Mouse (Mus musculus) spleen, postnatal 4 days (tissue): ENCODE measurements around the gene Slc26a6.

Experiments used
- DNase-seq, 2 experiments: peaks; one replicate each; pipeline ENCODE4 v3.0.0; 2022; ENCODE audit warnings: low spot score in 2 of 2

Slc26a6 gene

DNA sequence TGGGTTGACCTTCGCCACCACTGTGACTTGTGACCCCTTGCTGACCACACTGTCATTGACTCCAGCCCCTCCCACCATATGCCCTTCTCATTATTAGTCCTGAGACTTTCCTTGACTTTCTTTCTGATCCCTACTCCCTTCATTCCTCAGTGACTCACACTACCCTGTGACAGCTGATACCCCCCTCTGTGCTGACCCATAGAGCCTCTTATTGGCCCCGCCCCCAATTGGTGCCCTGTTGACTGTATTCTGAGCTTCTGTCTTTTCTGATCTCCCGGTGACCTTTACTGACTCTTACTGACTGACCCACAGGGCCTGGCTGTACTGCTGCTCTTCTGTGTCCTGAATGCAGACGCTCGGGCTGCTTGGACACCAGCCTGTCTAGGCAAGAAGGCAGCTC lies 7.7 kb upstream of the Slc26a6 start:
- DNase-seq = no peak

DNA sequence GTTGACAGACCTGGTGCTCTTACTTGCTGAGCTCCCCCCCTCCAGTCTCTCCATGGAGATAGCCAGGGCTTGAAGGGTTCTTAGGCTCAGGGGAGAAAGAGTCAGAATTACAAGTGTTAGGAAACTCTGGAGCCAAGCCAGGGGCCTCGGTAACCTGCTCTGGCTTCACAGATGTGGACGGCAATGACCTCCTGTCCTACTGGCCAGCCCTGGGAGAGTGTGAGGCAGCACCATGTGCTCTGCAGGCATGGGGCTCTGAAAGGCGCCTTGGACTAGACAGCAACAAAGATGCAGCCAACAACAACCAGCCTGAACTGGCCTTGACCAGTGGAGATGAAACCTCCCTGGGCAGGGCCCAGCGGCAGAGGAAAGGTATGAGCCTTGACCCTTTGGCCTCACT lies 5.7 kb upstream of the Slc26a6 start:
- no peak for DNase-seq

DNA sequence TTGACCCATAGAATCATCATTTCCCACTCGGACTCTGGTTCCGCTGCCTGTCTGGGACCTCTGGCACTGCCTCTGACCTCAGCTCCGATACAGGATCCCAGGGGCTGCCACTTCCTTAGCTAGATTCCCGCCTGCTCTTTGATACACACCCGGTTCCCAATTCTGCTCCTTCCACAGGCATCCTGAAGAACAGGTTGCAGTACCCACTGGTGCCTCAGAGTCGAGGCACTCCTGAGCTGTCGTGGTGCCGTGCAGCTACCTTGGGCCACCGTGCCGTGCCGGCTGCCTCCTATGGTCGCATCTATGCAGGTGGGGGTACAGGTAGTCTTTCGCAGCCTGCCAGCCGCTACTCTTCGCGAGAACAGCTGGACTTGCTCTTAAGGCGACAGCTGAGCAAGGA lies 4.7 kb upstream of the Slc26a6 start:
- no peak for DNase-seq

DNA sequence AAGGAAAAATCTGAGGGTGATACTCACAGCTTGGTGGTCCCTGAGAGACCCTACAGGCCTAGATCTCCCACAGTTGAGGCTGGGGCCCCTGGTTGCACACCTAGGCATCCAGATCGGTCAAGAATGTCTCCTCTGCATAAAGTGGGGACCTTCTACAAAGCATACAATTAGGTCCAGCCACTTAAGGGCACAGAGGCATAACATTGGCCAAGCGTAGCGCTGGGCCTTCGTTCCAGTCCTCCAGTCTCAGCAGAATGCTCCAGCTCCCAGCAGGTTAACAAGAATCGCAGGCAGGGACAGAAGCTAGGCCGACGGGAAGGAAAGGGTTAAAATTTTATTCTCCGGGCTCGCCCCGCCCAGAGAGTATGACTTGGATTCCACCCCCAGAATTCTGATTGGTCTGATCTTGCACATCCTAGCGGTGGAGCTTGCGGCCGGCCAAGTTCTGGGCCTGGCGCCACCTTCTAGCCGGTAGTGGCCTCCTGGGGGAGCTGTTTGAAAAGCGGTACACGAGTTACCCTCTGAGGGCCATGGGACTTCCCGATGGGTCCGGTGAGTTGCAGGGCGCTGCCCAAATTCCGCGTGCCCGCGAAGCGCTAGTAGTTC lies 655 bp downstream of the Slc26a6 start:
- peak; percentile 86 to 91 for DNase-seq

DNA sequence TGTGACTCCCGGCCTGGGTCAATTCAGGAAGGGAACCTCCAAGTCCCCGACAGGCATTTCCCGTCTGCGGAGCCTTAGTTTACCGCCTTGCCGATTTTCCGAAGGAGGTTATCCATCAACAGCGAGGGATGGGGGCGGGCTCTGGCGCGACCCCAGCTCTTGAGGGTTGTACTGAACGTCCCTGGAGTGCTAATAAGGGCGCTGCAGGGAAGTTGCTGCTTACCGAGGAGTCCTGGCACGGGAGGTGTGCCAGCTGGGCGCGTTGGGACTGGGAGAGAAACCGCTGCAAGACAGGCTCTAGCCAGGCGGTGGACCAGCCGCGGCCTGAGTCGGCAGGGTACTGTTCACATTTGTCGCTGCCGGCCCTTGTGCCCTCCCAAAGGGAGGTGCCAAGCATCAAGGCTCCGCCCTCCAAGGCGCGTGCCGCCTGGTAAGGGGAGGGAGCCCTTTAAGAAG lies 1.2 kb downstream of the Slc26a6 start:
- peak; percentile 79 to 89 for DNase-seq

DNA sequence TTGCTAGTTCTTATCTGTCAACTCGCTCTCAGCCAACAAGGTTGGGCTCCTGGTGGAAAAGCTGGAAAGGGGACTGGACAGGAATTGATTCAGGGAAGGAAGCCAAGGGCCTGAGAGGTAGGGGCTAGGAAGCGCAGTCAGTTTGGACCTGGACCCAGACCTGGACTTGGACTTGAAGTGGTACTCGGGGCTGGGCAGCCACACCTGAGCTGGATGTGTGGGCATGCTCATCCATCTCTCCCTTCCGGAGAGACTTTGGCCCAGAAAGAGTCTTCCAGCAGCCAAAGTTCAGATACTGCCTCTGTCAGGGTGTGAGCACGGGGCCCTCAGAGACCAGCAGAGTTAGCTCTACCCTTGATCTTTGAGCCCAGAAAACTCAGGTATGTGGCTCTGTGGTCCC lies 2.3 kb downstream of the Slc26a6 start:
- DNase-seq = no peak

DNA sequence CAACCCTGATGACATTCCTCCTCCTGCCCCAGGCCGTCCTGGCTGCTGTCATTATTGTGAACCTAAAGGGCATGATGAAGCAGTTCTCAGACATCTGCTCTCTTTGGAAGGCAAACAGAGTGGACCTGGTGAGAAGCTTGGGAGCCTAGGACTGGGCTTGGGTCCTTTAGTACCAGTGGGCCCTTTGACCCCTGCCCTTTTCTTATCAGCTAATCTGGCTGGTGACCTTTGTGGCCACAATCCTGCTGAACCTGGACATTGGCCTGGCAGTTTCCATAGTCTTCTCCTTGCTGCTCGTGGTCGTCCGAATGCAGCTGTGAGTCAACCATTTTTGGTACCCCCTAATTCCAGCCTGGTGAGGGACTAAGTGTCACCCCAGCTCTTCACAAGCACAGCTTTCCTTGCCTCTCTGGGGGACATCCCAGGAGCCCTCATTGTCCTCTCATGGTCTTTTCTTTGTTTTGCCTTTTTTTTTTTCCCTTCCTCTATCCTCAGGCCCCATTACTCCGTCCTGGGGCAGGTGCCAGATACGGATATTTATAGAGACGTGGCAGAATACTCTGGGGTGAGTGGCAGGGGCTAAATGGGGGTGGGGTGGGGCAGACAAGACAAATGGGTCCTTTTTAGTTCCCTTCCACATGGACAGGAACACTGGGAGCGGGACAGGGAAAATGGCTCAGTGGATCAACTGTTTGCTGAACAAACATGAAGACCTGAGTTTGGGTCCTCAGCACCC lies 5.9 kb downstream of the Slc26a6 start:
- DNase-seq = no peak

DNA sequence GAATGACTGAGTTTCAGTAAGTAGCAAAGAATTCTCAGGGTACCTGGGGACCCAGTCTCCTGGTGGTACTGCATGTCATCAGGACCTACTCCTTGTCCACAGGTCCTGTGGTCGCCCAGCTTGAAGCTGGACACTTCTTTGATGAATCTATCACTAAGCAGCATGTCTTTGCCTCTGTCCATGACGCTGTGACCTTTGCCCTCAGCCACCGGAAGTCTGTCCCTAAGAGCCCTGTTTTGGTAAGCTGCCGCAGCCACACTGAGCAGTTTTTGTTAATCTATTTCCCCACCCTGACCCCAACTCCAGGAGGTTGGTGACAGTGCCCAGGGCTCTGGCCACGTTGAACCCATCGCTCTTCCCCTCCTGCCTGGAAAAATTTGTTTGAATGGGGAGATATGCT lies 59.2 kb downstream of the Slc26a6 start:
- DNase-seq = no peak

DNA sequence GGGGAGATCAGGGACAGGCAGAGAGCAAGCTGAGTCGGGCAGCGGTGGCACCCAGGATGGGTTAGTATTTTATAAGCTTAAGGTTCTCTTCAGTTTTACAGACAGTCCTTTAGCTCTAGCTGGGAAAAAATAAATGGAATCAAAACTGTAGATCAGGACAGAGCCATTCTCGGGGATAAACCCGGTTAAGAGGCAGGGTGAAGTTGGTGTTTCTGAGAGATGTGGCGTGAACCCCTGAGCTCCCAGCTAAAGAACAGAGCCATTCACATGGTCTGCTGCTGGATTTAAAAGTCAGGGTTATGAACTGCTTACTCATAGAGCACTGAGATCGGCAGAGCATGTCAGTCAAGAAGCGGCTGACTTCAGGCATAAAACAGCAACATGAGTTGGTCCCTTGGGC lies 60.1 kb downstream of the Slc26a6 start:
- DNase-seq = no peak

DNA sequence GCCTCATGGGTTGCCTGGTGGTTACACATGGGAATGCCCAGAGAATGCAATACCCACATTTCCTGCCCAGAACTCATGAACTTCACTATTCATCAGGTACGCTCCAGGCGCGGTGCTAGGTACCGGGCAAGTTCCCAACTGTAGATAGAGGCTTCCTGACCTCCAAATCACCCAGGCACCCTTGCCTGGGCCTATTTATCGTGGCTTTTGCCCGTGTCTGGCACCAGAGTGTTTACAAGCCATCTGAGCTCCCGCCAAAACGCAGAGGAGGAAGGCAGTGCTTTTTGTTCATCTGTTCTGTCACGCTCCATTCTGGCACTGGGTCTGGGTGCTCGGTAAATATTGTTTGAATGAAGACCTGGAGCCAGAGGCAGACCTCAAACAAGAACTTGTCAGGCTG lies 60.5 kb downstream of the Slc26a6 start:
- no peak for DNase-seq

DNA sequence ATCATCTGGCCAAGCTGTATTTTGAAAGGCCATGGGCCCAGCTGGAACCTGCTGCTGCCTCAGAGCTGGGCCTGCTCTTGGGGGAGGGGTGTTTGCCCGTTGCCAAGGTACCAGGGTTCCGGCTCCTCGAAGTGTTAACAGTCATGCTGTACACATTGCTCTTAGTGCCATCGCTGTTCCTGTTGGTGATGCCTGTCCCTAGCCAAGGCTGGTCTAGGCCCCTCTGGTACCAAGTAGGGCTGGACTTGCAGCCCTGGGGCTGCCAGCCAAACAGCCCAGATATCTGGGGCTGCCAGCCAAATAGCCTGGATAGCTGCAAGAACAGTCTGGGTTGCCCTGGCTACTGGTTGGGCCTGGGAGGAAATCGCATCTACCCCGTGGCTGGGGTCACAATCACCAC lies 61.4 kb downstream of the Slc26a6 start, which contains the start of gene Tmem89:
TSS of gene Tmem89 (plus strand) at position 129 of the 400 bp plus-strand sequence.
- DNase-seq = no peak

DNA sequence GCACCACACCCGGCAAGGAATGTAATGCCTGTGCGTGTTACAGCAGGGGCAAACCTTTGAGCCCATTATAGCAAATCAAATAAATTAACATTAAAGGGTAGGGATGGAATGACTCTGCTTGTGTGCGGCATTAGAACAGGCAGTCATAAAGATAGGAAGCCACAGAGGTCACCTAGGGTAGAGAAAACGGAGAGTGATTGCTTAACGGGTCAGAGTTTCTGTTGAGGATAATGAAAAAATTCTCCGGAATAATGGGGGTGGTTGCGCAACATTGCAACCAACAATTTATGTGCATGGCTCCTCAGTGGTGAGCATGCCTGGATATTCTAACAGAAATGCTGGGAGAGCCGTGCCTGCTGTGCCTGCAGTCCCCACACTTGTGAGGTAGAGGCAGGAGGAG lies 72.8 kb downstream of the Slc26a6 start:
- DNase-seq = no peak

DNA sequence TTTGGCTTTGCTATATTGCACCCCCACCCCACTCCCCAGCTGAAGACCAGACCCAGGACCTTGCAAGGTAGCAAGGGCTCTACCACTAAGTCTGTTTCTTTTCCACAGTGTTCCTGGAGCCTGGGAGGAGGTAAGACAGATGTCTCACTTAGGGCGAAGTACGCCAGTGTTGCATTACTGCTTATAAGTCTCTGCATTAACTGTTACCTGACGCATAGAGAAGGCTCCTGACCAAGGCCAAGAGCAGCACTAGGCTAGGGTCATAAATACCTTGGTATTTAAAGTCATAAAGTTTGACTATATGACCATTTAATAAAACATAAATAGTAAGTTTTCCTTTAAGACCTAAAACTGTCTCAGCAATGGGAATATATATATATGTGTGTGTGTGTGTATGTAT lies 75.3 kb downstream of the Slc26a6 start:
- no peak for DNase-seq

DNA sequence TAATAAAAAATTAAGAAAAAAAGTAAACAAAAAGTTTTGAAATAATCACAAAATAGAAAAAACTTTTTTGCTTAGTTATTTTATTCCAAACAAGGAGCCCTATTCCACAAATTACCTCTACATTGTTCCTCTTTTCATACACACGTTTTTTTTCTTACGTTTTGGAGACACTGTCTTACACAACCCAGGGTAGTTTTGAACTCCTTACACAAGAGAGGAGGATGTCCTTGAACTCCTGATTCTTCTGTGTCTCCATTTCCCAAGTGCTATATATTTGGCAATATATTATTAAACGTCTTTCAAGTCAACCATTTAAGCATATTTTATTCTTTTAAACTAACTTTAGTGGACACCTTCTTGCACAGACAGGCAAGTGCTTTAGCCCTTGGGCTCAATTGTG lies 82.9 kb downstream of the Slc26a6 start:
- no peak for DNase-seq

DNA sequence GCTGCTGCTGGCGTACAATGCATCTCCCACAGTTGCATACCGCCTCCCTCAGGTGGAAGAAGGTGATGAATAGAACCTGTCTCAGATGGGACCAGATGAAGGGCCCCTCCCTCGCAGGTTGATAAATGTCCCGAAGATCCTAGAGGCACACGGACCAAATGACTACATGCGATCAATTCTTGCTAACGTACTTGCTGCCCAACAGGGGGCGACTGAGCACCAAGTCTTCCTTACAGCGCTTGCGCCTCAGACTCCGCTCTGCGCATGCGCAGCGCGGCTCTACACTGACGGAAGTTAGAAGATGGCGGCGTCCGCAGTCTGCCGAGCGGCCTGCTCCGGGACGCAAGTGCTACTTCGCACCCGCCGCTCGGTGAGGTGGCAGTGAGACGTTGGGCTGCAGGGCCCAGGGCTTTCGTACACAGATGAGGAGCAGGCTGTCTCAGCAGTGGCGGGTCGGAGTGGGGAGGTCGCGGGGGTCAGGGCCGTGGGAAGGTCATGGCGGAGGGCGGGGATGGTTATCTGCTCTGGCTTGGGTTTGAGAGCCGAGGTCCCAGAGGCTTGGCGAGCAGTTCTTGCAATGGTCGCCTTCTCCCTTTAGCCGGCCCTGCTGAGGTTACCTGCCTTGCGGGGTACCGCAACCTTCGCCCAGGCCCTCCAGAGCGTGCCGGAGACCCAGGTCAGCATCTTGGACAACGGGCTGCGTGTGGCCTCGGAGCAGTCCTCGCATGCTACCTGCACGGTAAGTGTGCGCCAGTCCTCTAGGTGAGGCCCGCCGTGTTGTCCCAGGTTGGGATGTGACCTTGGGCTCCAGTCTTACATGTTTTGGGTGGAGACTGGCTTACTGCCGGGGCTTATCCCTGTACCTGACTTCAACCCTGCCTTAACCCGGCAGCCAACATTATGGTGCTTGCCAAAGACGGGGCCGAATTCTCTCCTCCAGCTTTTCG lies 83.6 kb downstream of the Slc26a6 start, which contains the start of gene Uqcrc1:
TSS of gene Uqcrc1 (plus strand) at position 216 of the 947 bp plus-strand sequence.
- peak; percentile 94 to 99 for DNase-seq

DNA sequence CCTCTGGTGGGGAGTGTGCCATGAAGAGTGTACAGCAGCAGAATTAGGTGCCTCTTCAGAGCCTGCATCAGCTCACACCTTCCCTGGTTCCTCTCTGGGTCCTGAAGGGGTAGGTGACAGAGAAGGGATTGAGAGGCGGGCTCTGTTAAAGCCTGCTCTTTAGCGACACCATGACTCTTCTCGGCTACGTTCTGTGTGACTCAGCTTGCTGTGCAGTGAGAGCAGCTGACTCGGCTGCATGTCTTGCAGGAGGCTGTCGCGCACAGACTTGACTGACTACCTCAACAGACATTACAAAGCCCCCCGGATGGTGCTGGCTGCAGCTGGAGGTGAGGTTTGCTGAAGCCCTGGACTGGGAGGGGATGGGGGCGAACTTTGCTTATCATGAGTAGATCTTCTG lies 92.0 kb downstream of the Slc26a6 start:
- DNase-seq = no peak

DNA sequence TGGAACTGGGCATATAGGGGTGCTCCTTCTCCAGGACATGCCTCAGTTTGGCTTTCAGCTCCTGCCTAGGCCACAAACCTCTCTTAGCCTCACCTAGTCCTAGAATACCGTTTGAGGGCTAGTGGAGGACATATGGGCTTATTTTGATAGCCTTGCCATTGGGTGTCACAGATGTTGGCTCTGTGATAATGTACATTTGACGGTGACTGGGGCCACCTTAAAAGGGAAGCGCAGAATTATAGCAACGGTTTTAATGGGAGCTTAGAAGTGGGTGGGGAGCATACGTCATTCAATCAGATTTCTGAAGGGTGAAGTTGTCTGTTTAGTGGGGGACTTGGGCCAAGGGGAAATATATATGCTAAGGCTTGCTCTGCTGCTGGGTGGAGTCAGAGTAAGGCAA lies 92.5 kb downstream of the Slc26a6 start:
- no peak for DNase-seq

DNA sequence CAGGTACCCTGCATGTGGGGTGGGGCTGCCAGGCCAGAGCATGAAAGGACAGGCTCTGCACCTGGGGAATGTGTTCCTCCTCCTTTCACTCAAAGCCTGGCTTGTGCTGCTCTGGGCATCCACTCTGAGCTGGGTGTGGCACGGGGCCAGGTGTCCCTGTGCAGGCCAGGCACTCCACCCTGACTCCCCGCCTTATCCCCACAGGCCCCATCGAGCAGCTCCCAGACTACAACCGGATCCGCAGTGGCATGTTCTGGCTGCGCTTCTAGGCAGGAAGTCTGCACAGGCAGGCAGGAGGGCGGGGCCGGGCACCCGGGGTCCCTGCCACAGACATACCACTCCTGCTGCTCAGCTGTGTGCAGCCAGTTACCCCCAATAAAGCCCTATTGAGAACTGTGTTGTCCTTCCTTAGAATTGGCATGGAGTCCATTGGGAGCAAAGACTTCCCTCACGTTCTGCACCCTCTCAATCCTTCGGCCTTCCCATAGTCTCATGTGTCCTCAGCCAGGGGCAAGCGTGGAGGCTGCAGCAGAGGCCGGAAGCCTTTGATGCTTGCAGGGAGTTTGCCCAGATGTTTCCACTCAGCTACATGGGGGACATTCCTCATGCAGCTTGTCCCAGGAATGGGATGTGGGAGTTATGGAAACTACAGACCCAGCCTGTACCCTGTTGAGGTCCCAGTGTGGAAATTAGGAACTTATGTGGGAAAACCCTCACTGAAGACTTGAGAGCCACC lies 96.3 kb downstream of the Slc26a6 start:
- DNase-seq = peak in 1 of 2 experiments; percentile 60

DNA sequence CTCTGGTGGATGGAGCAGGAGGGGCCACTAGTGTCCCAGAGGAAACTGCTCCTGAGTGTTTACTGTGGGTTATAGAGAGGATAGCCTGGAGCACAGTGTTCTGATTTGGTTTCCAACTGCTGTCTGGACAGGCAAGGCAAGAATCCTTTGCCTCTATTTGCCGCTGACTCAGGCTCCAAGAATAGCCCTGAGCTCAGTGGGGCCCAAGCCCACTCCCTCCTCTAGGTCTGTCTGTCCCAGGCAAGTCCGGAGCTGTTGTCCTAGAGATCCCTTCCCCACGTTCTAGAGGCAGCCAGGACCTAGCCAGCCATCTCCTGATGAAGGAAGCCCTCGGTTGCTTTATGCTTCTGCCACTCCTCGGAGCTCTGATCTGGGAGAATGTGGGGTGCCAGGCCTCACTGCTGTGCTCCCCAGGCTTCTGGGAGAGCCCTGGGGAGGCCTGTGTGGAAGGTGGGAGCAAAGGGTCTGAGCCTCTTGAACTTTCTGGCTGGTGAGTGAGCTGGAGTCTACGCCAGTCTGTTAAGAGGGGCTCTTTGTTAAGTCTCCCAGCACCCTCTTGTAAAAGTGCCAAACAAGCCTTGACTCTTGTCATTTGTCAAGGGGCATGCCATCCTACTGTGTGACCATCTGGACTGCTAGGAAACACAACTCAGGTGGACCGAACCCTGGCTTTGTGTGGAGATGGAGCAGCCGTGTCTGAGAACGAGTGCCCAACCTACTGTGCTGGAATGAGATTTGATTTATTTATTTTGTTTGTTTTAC lies 97.1 kb downstream of the Slc26a6 start:
- DNase-seq = no peak

DNA sequence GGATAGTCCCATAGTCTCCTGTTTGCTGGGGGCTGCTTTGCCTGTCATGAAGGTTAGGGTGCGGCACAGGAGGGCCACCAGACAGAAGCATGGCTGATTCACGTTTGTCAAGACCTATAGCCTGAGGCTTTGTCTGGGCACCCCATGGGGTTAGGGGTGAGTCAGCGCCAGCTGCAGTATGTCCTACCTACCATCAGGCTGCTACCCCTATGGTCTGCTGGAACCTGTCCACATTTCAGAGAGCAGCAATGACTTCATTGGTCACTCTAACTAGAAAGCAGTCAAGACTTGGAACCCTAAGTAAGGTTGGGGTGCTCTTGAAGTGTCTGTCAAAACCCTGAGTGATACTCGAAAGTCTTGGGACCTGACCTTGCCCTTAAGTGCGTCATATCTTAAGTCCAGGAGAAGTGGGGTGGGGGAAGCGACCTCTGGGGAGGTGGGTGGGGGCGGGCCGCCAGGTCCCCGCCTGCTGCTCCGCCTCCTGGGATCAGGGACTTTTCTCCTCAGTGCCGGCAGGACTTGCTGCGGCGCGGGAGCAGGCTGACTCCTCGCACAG lies 100.1 kb downstream of the Slc26a6 start, which contains the start of gene Col7a1:
TSS of gene Col7a1 (plus strand) at position 506 of the 556 bp plus-strand sequence.
- no peak for DNase-seq
